Mouse (Mus musculus): Measurements from ENCODE around the gene Cmtm6. TPM values are rescaled to one million over a fixed set of nuclear protein-coding genes. Genes with fewer than 3 reads are reported as not detected.
A peak's percentile ranks its signal among the peaks of the same experiment; 100 is the strongest.

Cmtm6 gene
- total RNA-seq, 2 experiments from 2014 or later = 34.5 to 37.8 TPM

DNA sequence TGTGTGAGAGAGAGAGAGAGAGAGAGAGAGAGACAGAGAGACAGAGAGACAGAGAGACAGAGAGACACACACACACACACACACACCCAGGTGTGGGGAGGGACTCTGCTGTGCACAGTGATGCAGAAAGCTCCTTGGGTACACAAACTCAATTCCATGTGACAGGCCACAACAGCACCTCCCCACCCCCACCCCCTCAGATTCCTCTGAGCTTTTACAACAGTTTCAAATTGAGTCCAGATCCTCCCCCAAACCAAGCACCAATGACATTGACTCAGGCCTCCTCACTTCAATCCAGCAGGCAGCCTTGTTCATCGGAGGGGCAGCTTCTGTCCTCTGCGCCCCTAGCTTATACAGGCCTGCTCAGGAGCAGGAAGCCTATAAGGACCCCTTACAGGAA, 36.6 kb downstream of the Cmtm6 start:
- no peak for DNase-seq
- intact Hi-C loops (cut with DNase I) = no loop called here

- DNase-seq = peak in 1 of 2 experiments; percentile 43
- intact Hi-C loops (cut with DNase I) = no loop called here
Observed at GRCm38 (mm10) chr9:114768066-114768465, 37.1 kb downstream of the Cmtm6 start.

GRCm38 (mm10) chr9:114770224-114770623, 39.3 kb downstream of the Cmtm6 start:
- DNase-seq = no peak
- intact Hi-C loops (cut with DNase I) = no loop called here

DNA sequence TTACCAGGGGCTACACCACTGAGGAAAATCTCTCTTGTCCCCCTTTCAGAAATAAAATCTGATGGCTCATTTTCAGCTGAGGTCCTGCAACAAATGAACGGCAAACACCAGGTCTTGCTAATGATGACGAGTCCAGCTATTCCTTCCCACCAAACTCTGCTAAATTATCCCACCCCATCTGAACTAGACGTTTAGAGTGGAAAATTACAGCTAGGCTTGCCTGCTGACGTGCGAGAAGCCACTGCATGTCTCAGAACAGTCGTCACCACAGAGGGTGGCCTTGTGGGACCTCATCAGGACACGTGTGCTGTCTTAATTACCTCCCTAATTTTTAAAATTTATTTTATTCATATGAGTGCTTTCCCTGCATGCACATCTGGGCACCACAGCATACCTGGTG, 40.6 kb downstream of the Cmtm6 start:
- intact Hi-C loops (cut with DNase I) = no loop called here
- no peak for DNase-seq

DNA sequence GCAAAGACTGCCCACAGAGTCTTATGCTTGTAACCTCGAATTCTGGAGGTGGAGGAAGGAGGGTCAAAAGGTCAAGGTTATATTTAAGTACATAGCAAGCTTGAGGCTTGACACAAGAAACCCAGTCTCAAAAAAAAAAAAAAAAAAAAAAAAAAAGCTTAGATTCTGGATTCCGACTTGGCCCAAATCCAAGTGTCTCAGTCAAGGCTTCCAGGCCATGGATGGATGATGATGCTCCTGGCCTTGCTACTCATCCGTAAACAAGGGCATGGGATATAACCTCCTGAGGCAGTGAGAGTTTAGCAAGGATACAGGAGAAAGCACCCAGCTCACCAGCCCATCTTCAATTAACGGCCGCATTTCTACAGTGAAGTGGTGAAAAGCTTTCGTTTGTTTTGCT, 43.7 kb downstream of the Cmtm6 start:
- intact Hi-C loops (cut with DNase I) = loop anchor here (2.0 kb wide), 1 partner anchor 14 kb away; no protein-coding TSS in a partner anchor
- no peak for DNase-seq

GRCm38 (mm10) chr9:114775272-114775671, 44.4 kb downstream of the Cmtm6 start:
- peak; percentile 73 to 77 for DNase-seq
- intact Hi-C loops (cut with DNase I) = loop anchor here (2.0 kb wide), 1 partner anchor 14 kb away; no protein-coding TSS in a partner anchor

- no peak for DNase-seq
- intact Hi-C loops (cut with DNase I) = no loop called here
Observed at GRCm38 (mm10) chr9:114776361-114776760, 45.4 kb downstream of the Cmtm6 start.

GRCm38 (mm10) chr9:114777178-114778046, 46.5 kb downstream of the Cmtm6 start:
- no peak for DNase-seq
- intact Hi-C loops (cut with DNase I) = no loop called here

DNA sequence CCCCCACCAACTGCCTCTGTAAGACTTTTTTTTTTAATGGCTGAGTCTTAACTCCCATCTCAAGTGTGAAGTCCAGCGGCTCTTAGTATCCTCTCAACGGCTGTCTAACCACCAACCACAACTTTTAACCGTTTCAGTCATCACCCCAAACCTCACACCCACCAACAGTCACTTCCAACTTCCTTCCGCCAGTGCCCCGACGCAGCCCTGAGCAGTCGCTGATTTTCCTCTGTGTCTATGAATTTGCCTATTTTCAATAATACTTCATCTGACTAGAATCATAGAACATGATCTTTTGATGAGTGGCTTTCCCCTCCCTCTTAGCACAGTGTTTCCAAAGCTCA, 47.1 kb downstream of the Cmtm6 start:
- no peak for DNase-seq
- intact Hi-C loops (cut with DNase I) = no loop called here

DNA sequence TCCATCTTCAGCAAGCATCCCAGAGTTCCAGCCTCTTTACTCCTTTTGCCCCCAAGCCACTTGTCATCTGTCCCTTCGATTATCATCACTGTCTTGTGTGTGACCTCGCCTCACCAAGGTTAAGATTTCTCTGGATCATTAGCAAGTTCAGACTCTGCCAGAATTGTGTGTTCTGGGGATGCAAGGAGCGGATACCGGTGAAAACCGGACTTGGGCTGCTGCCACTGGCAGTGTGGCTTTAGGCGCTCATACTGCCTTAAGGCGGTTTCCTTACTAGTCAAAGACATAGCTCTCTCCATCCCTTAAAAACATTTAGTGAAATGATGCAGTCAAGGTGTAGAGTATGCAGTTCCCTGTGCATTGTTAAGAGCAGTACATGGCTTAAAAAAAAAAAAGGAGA, 48.0 kb downstream of the Cmtm6 start:
- no peak for DNase-seq
- intact Hi-C loops (cut with DNase I) = no loop called here

DNA sequence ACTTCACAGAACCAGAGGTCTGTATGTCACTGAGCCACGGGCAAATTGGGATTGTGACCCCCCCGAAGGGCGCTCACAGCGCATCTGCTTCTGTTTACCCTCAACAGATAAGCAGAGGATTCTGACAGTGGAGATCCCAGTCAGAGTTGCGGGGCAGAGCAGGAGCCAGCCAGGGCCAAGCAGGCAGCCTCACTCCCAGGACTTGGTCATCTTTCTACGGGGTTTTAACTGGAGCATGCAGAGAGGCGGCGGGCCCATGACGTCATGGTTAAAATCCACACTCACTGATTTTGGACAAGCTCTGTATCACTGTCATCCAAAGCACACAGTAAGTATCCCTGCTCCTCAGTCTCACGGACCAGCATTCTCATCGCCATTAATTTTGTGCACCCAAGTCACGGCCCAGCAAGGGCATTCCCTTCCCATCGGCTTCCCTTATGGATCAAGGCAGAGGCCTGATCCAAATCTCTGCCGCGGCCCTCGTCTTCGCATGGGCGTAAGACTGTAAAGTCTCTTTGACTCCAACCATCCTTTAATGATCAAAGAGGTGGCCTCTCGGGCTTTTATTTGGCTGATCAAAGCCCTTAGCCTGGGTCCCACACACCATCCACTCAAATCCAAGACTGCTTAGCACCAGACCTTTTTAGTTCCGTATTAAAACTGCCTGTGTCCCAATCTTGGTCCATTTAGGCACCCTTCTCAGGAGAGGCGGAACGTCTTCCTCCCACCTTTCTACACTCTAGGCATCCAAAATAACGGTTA, 49.2 kb downstream of the Cmtm6 start:
- intact Hi-C loops (cut with DNase I) = no loop called here
- DNase-seq = peak in 1 of 2 experiments; percentile 32

DNA sequence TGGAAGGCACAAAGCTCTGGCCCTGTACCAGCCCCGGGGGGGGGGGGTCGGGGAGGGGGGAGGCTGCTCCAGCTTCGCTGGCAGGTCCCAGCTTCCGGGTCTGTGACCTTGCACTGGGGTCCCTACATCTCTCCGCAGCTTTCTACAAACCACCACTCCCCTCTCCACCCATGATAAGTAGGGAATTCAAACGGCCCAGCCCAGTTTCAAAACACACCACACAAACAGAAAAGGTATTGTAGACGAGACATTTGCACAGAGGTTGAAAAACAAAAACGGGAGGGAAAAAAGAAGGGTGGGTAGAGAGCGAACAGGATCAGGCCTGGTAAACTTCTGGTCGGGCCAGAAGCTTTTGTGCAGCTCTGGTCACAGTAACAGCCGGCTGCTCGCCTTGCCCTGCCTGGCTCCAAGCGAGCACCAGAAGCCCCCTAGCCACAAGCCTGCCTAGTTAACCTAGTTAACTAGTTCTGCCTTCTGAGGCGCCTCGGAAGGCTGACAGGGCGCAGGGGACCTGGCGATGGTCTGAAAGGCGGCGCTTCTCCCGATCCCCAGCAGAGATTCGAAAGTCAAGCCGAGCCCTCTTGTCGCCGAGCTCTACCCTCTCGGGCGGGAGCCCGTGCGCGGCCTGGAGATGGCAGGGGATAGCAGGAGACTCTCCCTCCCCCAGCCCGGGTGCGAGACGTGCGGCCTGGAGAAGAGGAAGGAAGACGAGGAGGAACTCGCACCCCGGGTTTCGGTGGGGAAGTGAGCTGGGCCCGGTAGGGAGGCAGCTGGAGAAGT, 50.0 kb downstream of the Cmtm6 start:
- DNase-seq = peak; percentile 61 to 69
- intact Hi-C loops (cut with DNase I) = no loop called here

- intact Hi-C loops (cut with DNase I) = no loop called here
- DNase-seq = peak; percentile 86
Observed at GRCm38 (mm10) chr9:114781526-114782212, 50.8 kb downstream of the Cmtm6 start, which contains the start of gene Cmtm7. TSS of gene Cmtm7 (minus strand) at chr9:114781856.

- DNase-seq = no peak
- intact Hi-C loops (cut with DNase I) = no loop called here
Observed at GRCm38 (mm10) chr9:114785432-114786125, 54.7 kb downstream of the Cmtm6 start.

DNA sequence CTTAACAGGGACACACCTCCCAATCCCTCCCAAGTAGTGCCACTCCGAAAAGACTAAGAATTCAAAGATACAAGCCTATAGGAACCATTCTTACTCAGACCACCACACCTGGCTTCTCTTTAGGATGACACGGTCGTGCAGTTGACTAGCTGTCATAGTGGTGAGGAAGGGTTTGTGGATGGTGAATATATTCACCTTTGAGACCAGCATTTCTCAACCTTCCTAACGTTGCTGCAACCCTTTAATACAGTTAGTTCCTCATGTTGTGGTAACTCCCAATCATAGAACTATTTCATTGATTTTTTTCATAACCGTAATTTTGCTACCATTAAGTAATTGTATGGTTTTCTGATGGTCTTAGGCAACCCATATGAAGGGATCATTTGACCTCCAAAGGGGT, 56.2 kb downstream of the Cmtm6 start:
- intact Hi-C loops (cut with DNase I) = no loop called here
- DNase-seq = no peak

DNA sequence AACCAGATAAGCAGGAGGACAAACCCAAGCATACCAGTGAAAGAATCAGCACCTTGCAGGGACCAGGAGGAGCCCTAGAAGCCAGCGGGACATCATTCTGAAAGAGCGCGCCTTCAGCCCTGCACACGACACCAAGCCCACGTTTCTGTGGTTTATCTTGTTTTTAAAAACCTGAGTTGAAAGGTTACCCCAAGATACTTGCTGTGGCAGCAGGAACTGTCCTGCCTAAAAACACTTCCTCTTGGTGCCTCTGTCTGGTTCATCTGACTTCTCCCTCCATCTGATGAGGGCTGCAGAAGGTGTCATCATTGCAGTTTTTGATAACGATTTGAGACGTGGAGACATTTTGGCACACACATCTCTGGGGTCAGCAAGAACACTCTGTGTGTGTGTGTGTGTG, 56.8 kb downstream of the Cmtm6 start:
- intact Hi-C loops (cut with DNase I) = no loop called here
- no peak for DNase-seq

GRCm38 (mm10) chr9:114788697-114789096, 57.8 kb downstream of the Cmtm6 start:
- no peak for DNase-seq
- intact Hi-C loops (cut with DNase I) = no loop called here

- DNase-seq = no peak
- intact Hi-C loops (cut with DNase I) = no loop called here
Observed at GRCm38 (mm10) chr9:114789557-114789956, 58.6 kb downstream of the Cmtm6 start.

- no peak for DNase-seq
- intact Hi-C loops (cut with DNase I) = loop anchor here (10.0 kb wide), 1 partner anchor 475 kb away; no protein-coding TSS in a partner anchor
Observed at GRCm38 (mm10) chr9:114789989-114790388, 59.1 kb downstream of the Cmtm6 start.

Measured in heart, postnatal 10 days (tissue).